Mouse (Mus musculus): Measurements from ENCODE around the gene Ciao2b. TPM values are rescaled to one million over a fixed set of nuclear protein-coding genes. Genes with fewer than 3 reads are reported as not detected.
A peak's percentile ranks its signal among the peaks of the same experiment; 100 is the strongest.
"Not testable (repeated sequence)": the region's sequence is repeated elsewhere in the genome, so short reads cannot be mapped to it uniquely, and the experiment has no call there.

Gene Ciao2b
- polyA plus RNA-seq (2021) = 117 TPM

DNA sequence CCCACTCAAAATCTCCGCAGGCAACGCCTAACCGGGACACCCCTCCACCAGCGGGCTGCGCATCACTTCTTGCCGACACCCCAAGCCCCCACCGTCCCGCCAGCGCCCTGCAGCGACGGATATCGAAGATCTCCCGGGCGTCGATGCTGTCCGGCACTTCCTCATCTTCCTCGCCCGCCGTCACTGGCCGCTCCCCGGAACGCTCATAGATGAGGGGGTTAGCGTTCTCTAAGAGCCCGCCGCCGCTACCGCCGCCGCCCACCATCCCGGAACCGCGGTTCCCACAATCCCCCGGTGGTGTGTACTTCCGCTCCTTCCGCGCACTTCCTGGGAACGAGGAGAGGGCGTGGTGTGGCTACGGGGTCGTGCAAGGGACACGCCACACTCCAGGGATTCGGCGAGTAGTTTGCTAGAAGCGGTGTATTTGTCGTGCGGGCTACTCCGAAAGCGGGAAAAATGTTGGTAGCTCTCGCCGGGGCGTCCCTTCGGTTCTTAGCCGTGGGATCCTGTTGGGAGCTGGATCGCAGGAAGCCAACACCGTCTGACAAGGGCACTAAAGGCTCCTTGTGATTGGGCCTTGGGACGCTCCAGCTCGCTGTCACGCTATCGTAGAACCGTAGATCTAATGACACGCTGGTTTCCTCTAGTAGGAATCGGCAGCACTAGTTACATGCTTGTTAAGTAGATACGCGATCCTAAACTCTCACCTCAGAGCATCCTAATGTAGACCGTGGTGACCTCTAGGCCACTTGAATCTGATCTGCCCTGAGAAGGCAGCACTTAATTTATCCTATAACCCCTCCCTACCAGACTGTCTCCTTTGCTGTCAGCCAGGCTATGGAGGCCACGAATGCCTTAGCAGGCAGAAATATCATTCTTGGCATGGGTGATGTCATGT is at the start of gene Ciao2b:
TSS of gene Ciao2b (minus strand) at position 540 of the 898 bp plus-strand sequence.
- POLR2A ChIA-PET = interaction anchor here (1.4 kb wide), 1 partner anchor 11 kb away, joined by 4 read pairs; the partner anchor contains the start of gene Rrad
- no peaks in the 10 kb centered on the region for H3K27me3 ChIP-seq
- DNase-seq (ENCODE audit: low read depth, low spot score) (no peak), ATAC-seq (peak; percentile 92)
- in situ Hi-C loops (cut with MboI; ENCODE audit: low pct_unique_long_range_greater_than_20kb) = no loop called here
- no peak for TF ChIP-seq CTCF (IDR thresholded peaks at IDR 0.05)
- CTCF ChIA-PET = interaction anchor here (0.7 to 6.7 kb wide), 4 partner anchors 14 to 43 kb away, joined by 3 to 44 read pairs (median 4); no protein-coding TSS in a partner anchor

DNA sequence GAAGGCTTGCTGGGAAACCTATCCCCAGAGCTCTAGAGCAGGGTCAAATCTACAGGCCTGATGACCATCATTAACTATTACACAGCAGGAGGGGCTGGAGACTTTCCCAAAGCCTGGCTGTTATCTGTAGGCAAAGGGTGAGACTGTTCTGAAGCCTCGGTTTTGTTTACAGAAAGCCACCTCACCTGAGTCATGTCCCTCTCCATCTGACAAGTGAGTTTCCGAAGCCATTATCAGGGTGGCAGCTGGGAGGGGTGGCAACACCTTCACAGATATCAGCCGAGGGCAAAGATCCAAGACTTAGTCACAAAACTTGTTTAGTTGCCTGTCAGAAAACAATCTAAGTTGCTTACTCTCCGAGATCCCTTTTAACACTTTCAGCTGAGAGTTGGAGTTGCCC is 46.7 kb upstream of the Ciao2b start:
- no peak for ATAC-seq
- in situ Hi-C loops (cut with MboI; ENCODE audit: low pct_unique_long_range_greater_than_20kb) = no loop called here
- peaks cover 10% of the 10 kb centered on the region for H3K27me3 ChIP-seq
- DNase-seq (ENCODE audit: low read depth, low spot score) = no peak
- no peak for TF ChIP-seq CTCF (IDR thresholded peaks at IDR 0.05)
- CTCF ChIA-PET = interaction anchor here (1.3 to 1.5 kb wide), 2 partner anchors 9 to 602 kb away, joined by 3 to 5 read pairs; no protein-coding TSS in a partner anchor
- POLR2A ChIA-PET = no interaction called here

DNA sequence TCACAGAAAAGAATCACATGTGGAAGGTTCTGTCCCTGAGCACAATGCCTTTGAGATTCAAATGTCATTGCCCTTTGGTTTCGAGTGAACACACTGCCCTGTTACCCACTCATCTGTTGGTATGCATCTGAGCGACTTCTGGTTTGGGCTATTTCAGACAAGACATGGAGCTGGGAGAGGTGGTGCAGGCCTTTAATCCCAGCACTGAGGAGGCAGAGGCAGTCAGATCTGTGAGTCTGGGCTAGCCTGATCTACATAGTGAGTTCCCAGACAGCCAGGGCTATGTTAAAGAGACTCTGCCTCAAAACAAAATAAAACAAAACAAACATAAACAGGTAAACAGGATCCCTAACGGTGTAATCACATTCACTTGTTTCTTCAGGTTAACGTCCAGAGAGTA is 13.8 kb upstream of the Ciao2b start:
- H3K27me3 ChIP-seq = peaks cover 51% of the 10 kb centered on the region
- no peak for DNase-seq (ENCODE audit: low read depth, low spot score)
- ChIA-PET CTCF (interaction anchor here (1.0 to 1.8 kb wide), 4 partner anchors 14 to 57 kb away, joined by 4 to 9 read pairs (median 6); partner anchors contain the start of gene Ciao2b), POLR2A (no interaction called here)
- in situ Hi-C loops (cut with MboI; ENCODE audit: low pct_unique_long_range_greater_than_20kb) = loop anchor here (10.0 kb wide), 1 partner anchor 369 kb away; no protein-coding TSS in a partner anchor
- ATAC-seq = no peak
- no peak for TF ChIP-seq CTCF (IDR thresholded peaks at IDR 0.05)

DNA sequence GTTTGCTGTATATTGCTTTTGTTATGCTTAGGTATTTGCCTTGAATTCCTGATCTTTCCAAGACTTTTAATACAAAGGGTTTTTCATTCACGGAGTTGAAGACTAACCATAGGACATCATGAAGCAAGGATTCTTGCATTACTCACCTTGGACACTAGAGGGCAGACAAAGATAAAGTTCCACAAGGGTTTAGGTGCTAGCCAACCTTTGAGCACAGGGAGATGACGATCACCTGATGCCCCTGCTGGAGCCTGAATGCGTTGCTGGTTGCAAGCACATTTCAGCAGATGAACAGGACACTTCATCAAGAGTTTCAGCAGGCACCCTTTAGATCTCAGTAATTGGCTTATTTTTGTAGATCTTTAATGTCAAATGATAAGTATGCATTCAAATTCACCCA is 13.2 kb upstream of the Ciao2b start:
- in situ Hi-C loops (cut with MboI; ENCODE audit: low pct_unique_long_range_greater_than_20kb) = loop anchor here (10.0 kb wide), 1 partner anchor 370 kb away; no protein-coding TSS in a partner anchor
- peaks cover 51% of the 10 kb centered on the region for H3K27me3 ChIP-seq
- CTCF ChIA-PET = interaction anchor here (1.0 to 1.8 kb wide), 4 partner anchors 13 to 57 kb away, joined by 4 to 9 read pairs (median 6); partner anchors contain the start of gene Ciao2b
- POLR2A ChIA-PET = interaction anchor here (0.6 kb wide), 1 partner anchor 36 kb away, joined by 4 read pairs; no protein-coding TSS in a partner anchor
- TF ChIP-seq CTCF (IDR thresholded peaks at IDR 0.05) = peak; percentile 96
- peak; percentile 97 for ATAC-seq
- peak; percentile 39 for DNase-seq (ENCODE audit: low read depth, low spot score)

DNA sequence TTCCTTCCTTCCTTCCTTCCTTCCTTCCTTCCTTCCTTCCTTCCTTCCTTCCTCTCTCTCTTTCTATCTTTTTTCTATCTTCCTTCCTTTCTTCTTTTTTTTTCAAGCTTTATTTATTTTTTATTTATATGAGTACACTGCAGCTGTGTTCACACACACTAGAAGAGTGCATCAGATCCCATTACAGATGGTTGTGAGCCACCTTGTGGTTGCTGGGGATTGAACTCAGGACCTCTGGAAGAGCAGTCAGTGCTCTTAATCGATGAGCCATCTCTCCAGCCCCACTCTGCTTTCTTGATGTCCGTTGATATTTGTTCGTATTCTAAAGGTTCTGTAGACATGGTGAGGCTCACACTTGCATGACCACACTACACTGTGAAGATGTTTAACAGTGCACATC is 2.4 kb upstream of the Ciao2b start:
- DNase-seq (ENCODE audit: low read depth, low spot score); in situ Hi-C loops (cut with MboI; ENCODE audit: low pct_unique_long_range_greater_than_20kb); ATAC-seq; H3K27me3 ChIP-seq: not testable (repeated sequence)
- ChIA-PET CTCF (interaction anchor here (1.2 to 6.7 kb wide), 3 partner anchors 20 to 42 kb away, joined by 4 to 44 read pairs (median 15); partner anchors contain the start of gene Cdh16), POLR2A (interaction anchor here (0.7 kb wide), 1 partner anchor 60 kb away, joined by 6 read pairs; no protein-coding TSS in a partner anchor)

DNA sequence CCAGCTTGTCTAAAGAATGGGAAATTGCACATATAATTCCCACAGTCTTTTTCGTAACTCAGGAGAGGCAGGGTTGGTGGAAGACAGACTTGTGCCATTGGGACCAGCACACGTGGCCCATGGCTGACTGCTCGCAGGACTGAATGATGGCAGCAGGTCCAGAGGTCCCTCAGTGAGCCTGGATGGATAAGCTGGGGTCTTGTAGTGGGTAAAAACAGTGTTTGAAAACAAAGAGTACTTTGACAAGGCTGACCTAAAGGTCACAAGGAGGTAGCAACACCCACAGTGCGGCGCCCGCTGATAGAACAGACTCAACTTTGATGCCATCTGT is 524 bp upstream of the Ciao2b start:
- no peak for TF ChIP-seq CTCF (IDR thresholded peaks at IDR 0.05)
- in situ Hi-C loops (cut with MboI; ENCODE audit: low pct_unique_long_range_greater_than_20kb) = no loop called here
- ChIA-PET POLR2A (interaction anchor here (1.4 kb wide), 1 partner anchor 12 kb away, joined by 4 read pairs; the partner anchor contains the start of gene Rrad), CTCF (interaction anchor here (0.7 to 6.7 kb wide), 4 partner anchors 13 to 44 kb away, joined by 3 to 44 read pairs (median 4); no protein-coding TSS in a partner anchor)
- DNase-seq (ENCODE audit: low read depth, low spot score) (no peak), ATAC-seq (no peak)
- H3K27me3 ChIP-seq = no peaks in the 10 kb centered on the region

DNA sequence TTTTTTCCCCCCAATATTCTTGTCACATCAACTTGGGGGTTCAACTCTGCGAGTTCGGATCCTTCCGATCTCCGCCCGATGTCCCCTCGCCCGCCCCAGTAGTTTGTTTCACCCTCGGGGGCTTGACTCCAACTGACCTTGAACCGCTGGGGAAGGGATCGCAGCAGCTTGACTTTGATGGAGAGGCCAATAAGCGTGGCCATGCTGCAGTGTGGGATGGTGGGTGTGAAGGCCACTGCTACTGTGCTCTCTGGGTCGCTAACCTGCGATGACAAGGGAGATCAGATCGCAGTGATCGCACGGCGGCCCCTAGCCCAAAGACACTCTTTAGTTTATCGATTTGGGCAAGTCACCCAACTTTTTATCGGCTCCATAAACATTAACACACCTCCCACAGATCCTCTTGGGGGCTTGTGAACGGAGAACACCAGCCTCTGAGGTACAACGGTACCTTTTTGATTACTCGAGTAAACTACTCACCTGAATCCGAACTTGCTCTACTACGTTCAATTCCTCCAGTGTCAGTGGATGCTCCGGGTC is 864 bp downstream of the Ciao2b start:
- no peaks in the 10 kb centered on the region for H3K27me3 ChIP-seq
- in situ Hi-C loops (cut with MboI; ENCODE audit: low pct_unique_long_range_greater_than_20kb) = no loop called here
- no peak for ATAC-seq
- no peak for DNase-seq (ENCODE audit: low read depth, low spot score)
- no peak for TF ChIP-seq CTCF (IDR thresholded peaks at IDR 0.05)
- CTCF ChIA-PET = interaction anchor here (6.7 kb wide), 1 partner anchor 38 kb away, joined by 44 read pairs; no protein-coding TSS in a partner anchor
- POLR2A ChIA-PET = no interaction called here

DNA sequence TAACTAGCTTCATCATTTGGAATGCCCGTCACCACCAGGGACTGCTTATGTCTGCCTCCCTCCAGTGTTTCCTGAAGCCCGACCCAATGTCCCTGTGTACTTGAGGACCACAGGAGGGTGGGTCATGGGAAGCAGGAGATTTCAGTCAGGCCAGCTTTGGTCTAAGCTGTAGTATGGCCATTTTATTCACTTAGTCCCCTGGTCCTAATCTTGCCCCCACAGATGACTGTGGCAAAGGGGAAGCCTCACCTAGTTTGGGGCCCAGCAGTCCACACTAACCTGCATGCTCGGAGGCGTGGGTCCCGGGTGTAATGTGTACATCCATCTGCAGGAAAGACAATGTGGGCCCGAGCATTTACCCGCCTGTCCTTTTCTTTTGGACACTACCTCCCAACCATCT is 1.5 kb downstream of the Ciao2b start:
- in situ Hi-C loops (cut with MboI; ENCODE audit: low pct_unique_long_range_greater_than_20kb) = no loop called here
- ATAC-seq (no peak), DNase-seq (ENCODE audit: low read depth, low spot score) (no peak)
- TF ChIP-seq CTCF (IDR thresholded peaks at IDR 0.05) = no peak
- POLR2A ChIA-PET = no interaction called here
- no peaks in the 10 kb centered on the region for H3K27me3 ChIP-seq
- CTCF ChIA-PET = interaction anchor here (0.8 to 6.7 kb wide), 2 partner anchors 16 to 38 kb away, joined by 3 to 44 read pairs; partner anchors contain the start of gene Cdh16

DNA sequence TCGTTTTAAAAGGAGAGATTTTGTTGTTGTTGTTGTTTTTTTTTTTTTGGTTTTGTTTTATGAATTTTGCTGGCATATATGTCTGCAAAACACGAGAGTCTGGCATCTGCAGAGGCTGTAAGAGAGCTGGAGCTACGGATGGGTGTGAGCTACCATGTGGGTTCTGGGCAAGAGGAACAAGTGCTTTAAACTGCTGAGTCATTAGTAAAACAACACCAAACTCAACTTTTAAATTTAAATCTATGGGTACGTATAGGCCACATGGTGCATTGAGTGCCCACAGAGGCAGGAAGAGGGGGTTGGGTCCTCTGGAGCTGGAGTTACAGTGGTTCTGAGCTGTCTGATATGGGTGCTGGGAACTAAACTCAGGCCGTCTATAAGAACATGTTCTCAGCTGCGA is 3.8 kb downstream of the Ciao2b start:
- POLR2A ChIA-PET = interaction anchor here (1.1 kb wide), 1 partner anchor 27 kb away, joined by 4 read pairs; no protein-coding TSS in a partner anchor
- ATAC-seq (no peak), DNase-seq (ENCODE audit: low read depth, low spot score) (no peak)
- CTCF ChIA-PET = interaction anchor here (1.8 to 1.9 kb wide), 2 partner anchors 16 to 17 kb away, joined by 4 read pairs; no protein-coding TSS in a partner anchor
- H3K27me3 ChIP-seq = no peaks in the 10 kb centered on the region
- in situ Hi-C loops (cut with MboI; ENCODE audit: low pct_unique_long_range_greater_than_20kb) = loop anchor here (10.0 kb wide), 1 partner anchor 657 kb away; the partner anchor contains the start of genes E2f4 and Exoc3l
- no peak for TF ChIP-seq CTCF (IDR thresholded peaks at IDR 0.05)
